ENCODE assay signal across 9 mouse cellular contexts in genomic region chr5:67756138-67756537, GRCm38 (mm10).
DNase-seq lines count a peak whose midpoint lies in the region; ATAC-seq and TF ChIP-seq lines count a peak whose summit lies in the region.
"Had no signal": no experiment of that assay in that cellular context is flagged by ENCODE, and none has a peak within 500 bp of the region (broad histone marks: within the 10 kb centered on the region; RNA-seq: fewer than 3 reads in every experiment).

No protein-coding gene starts in this region.

- no peaks in the 10 kb centered on the region for H3K9me3 ChIP-seq in intestine, embryonic 14.5 days (ENCODE audit: control insufficient read depth, low read length)
- H3K9me3 ChIP-seq in intestine, embryonic 16.5 days (ENCODE audit: control insufficient read depth, low read length) = no peaks in the 10 kb centered on the region
- H3K9me3 ChIP-seq in G1E (replicated peaks) = no peaks in the 10 kb centered on the region
- no peaks in the 10 kb centered on the region for H3K9me3 ChIP-seq in midbrain, postnatal 0 days (ENCODE audit: low read length)
- H3K9me3 ChIP-seq: lung, embryonic 15.5 days had no signal

- no peak overlapping the region for H3K27ac ChIP-seq in intestine, embryonic 14.5 days (ENCODE audit: low read depth)
- no peak overlapping the region for H3K27ac ChIP-seq in intestine, embryonic 16.5 days (ENCODE audit: low read length)
- no peak overlapping the region for H3K27ac ChIP-seq in midbrain, postnatal 0 days (ENCODE audit: low read depth, low read length)
- H3K27ac ChIP-seq: lung, embryonic 15.5 days had no signal

- H3K36me3 ChIP-seq in intestine, embryonic 14.5 days (ENCODE audit: control insufficient read depth, insufficient read depth, low read length) = no peaks in the 10 kb centered on the region
- no peaks in the 10 kb centered on the region for H3K36me3 ChIP-seq in intestine, embryonic 16.5 days (ENCODE audit: control insufficient read depth, insufficient read depth, low read length)
- peaks cover 60% of the 10 kb centered on the region for H3K36me3 ChIP-seq in G1E (replicated peaks)
- H3K36me3 ChIP-seq in midbrain, postnatal 0 days (ENCODE audit: insufficient read depth, low read length) = peaks cover 7% of the 10 kb centered on the region; the same call in 1 of the 2 replicates
- H3K36me3 ChIP-seq: lung, embryonic 15.5 days had no signal

- no peak overlapping the region for H3K4me2 ChIP-seq in intestine, embryonic 14.5 days (ENCODE audit: low read length)
- H3K4me2 ChIP-seq in intestine, embryonic 16.5 days (ENCODE audit: low read depth, low read length) = no peak overlapping the region
- no peak overlapping the region for H3K4me2 ChIP-seq in midbrain, postnatal 0 days (ENCODE audit: low read depth, low read length, poor library complexity, severe bottlenecking)
- H3K4me2 ChIP-seq: lung, embryonic 15.5 days had no signal

- WGBS in intestine, embryonic 14.5 days = 17% methylated on average over 6 of the region's 6 CpGs
- WGBS in intestine, embryonic 16.5 days = 15% methylated on average over 6 of the region's 6 CpGs
- 20% methylated on average over 6 of the region's 6 CpGs for WGBS in midbrain, postnatal 0 days

- ATAC-seq in intestine, embryonic 14.5 days (replicated peaks; ENCODE audit: low FRiP score, low TSS enrichment, low read depth) = no peak
- ATAC-seq in intestine, embryonic 16.5 days = no peak
- 0 out of 2 replicates have a peak, but pooled peaks have one; percentile 15 for ATAC-seq in G1E (ENCODE audit: extremely low read depth, insufficient number of reproducible peaks, low FRiP score, poor library complexity, severe bottlenecking)
- ATAC-seq in midbrain, postnatal 0 days (ENCODE audit: low FRiP score) = no peak

- TF ChIP-seq CTCF in G1E (IDR thresholded peaks at IDR 0.05; ENCODE audit: low read depth, low read length) = no peak
- peak; percentile 80 for TF ChIP-seq CTCF in midbrain, postnatal 0 days (IDR thresholded peaks at IDR 0.05)

- peak; percentile 76 for DNase-seq in intestine, embryonic 14.5 days (ENCODE audit: low spot score)
- DNase-seq in A20 (ENCODE audit: low read depth, low spot score) (peak; percentile 71), G1E (ENCODE audit: low spot score) (peak; percentile 3)
- DNase-seq in cerebellum, adult 9-10 months = peak; percentile 68
- DNase-seq in induced T-regulatory cell, adult 2 months (ENCODE audit: low read depth) = peak; percentile 67
- peak; percentile 62 for DNase-seq in midbrain, postnatal 0 days (ENCODE audit: low spot score)
- DNase-seq in right cerebral cortex, postnatal 36 days (ENCODE audit: low spot score in 2 of 2) = no peak

- H3K4me3 ChIP-seq in intestine, embryonic 14.5 days (ENCODE audit: low read depth, low read length) = no peak overlapping the region
- H3K4me3 ChIP-seq in intestine, embryonic 16.5 days (ENCODE audit: low read length) = no peak overlapping the region
- H3K4me3 ChIP-seq in G1E (ENCODE audit: low read depth, low read length) = no peak overlapping the region
- H3K4me3 ChIP-seq in midbrain, postnatal 0 days (ENCODE audit: low read depth, low read length) = no peak overlapping the region
- H3K4me3 ChIP-seq: lung, embryonic 15.5 days had no signal

- H3K9ac ChIP-seq in intestine, embryonic 14.5 days (ENCODE audit: low read length) = no peak overlapping the region
- H3K9ac ChIP-seq in intestine, embryonic 16.5 days (ENCODE audit: low read depth, low read length) = no peak overlapping the region
- no peak overlapping the region for H3K9ac ChIP-seq in midbrain, postnatal 0 days (replicated peaks; ENCODE audit: low read length, poor library complexity, severe bottlenecking)
- H3K9ac ChIP-seq: lung, embryonic 15.5 days had no signal

- no peaks in the 10 kb centered on the region for H3K27me3 ChIP-seq in intestine, embryonic 14.5 days (replicated peaks; ENCODE audit: control insufficient read depth, insufficient read depth, low read length)
- H3K27me3 ChIP-seq in intestine, embryonic 16.5 days (replicated peaks; ENCODE audit: control insufficient read depth, insufficient read depth, low read length) = no peaks in the 10 kb centered on the region
- H3K27me3 ChIP-seq in G1E (ENCODE audit: insufficient read depth, low read length) = no peaks in the 10 kb centered on the region
- H3K27me3 ChIP-seq in midbrain, postnatal 0 days (ENCODE audit: insufficient read depth, low read length) = no peaks in the 10 kb centered on the region
- H3K27me3 ChIP-seq: lung, embryonic 15.5 days had no signal

- H3K4me1 ChIP-seq in intestine, embryonic 14.5 days (replicated peaks; ENCODE audit: control insufficient read depth, insufficient read depth, low read length) = no peaks in the 10 kb centered on the region
- no peaks in the 10 kb centered on the region for H3K4me1 ChIP-seq in intestine, embryonic 16.5 days (ENCODE audit: control insufficient read depth, insufficient read depth, low read length)
- no peaks in the 10 kb centered on the region for H3K4me1 ChIP-seq in G1E (ENCODE audit: insufficient read depth, low read depth, low read length)
- H3K4me1 ChIP-seq in midbrain, postnatal 0 days (ENCODE audit: insufficient read depth, low read length) = 0 out of 2 replicates have a peak, but pooled peaks cover 2% of the 10 kb centered on the region
- H3K4me1 ChIP-seq: lung, embryonic 15.5 days had no signal

Comparison
In these comparisons a context has a peak if more than half of its experiments do, and no peak if none do; other contexts are left out.
1. DNase-seq: peak in intestine, embryonic 14.5 days (single experiment), A20 (single experiment), G1E (single experiment), cerebellum, adult 9-10 months (single experiment), induced T-regulatory cell, adult 2 months (single experiment) and midbrain, postnatal 0 days (single experiment); none in right cerebral cortex, postnatal 36 days (0 of 2).